Mouse (Mus musculus): ENCODE data around the gene Olfr1420. TPM values are rescaled to one million over a fixed set of nuclear protein-coding genes. Genes with fewer than 3 reads are reported as not detected.
"Not testable (repeated sequence)": the region's sequence is repeated elsewhere in the genome, so short reads cannot be mapped to it uniquely, and the experiment has no call there.

Olfr1420 gene
- total and polyA plus RNA-seq, 3 experiments, result 0.03 TPM; not detected in 2

GRCm38 (mm10) chr19:11928025-11928748, 41.8 kb downstream of the Olfr1420 start:
- H3K79me2 ChIP-seq (ENCODE audit: control insufficient read depth, insufficient read depth, low read length, poor library complexity), result peaks cover 1% of the 10 kb centered on the region
- peak; percentile 96 for DNase-seq (ENCODE audit: low read depth, low spot score)
- TF ChIP-seq ZNF384 (IDR thresholded peaks at IDR 0.05; ENCODE audit: low read depth, low read length) (peak; percentile 89), MAX (IDR thresholded peaks at IDR 0.05; ENCODE audit: low read length) (peak; percentile 77), TCF12 (IDR thresholded peaks at IDR 0.05; ENCODE audit: low read depth, low read length) (peak; percentile 62), GABPA (IDR thresholded peaks at IDR 0.05; ENCODE audit: low read depth, low read length) (peak; percentile 91), ZMIZ1 (IDR thresholded peaks at IDR 0.05; ENCODE audit: low read depth, low read length) (no peak), CTCF (IDR thresholded peaks at IDR 0.05 in 2 of 3, conservative IDR thresholded peaks at IDR 0.05 in 1 of 3; ENCODE audit: control insufficient read depth in 1 of 3, insufficient read depth in 1 of 3, low read depth in 2 of 3, low read length in 3 of 3, poor library complexity in 1 of 3, severe bottlenecking in 1 of 3) (no peak), MXI1 (IDR thresholded peaks at IDR 0.05; ENCODE audit: low read depth, low read length) (peak; percentile 93), ELF1 (IDR thresholded peaks at IDR 0.05; ENCODE audit: low read depth, low read length) (no peak), RAD21 (IDR thresholded peaks at IDR 0.05; ENCODE audit: low read depth, low read length) (no peak), ETS1 (IDR thresholded peaks at IDR 0.05; ENCODE audit: low read depth, low read length) (peak; percentile 91), MAZ (IDR thresholded peaks at IDR 0.05; ENCODE audit: low read depth, low read length) (no peak), GATA1 (IDR thresholded peaks at IDR 0.05; ENCODE audit: low read depth, low read length) (peak; percentile 80), EP300 (IDR thresholded peaks at IDR 0.05; ENCODE audit: low read depth in 1 of 2, low read length in 2 of 2) (peak; percentile 82), RCOR1 (IDR thresholded peaks at IDR 0.05; ENCODE audit: low read depth, low read length) (no peak), MYC (IDR thresholded peaks at IDR 0.05; ENCODE audit: low read depth, low read length) (peak; percentile 91), MAFK (IDR thresholded peaks at IDR 0.05; ENCODE audit: borderline replicate concordance, low read depth, low read length) (peak; percentile 96), MYB (IDR thresholded peaks at IDR 0.05; ENCODE audit: low read depth, low read length) (no peak), CHD2 (IDR thresholded peaks at IDR 0.05; ENCODE audit: low read length) (no peak), CHD1 (IDR thresholded peaks at IDR 0.05; ENCODE audit: low read depth, low read length) (no peak), SIN3A (IDR thresholded peaks at IDR 0.05; ENCODE audit: low read length) (peak; percentile 93), POLR2A (IDR thresholded peaks at IDR 0.05; ENCODE audit: control insufficient read depth in 1 of 2, insufficient read depth in 1 of 2, low read depth in 1 of 2, low read length in 2 of 2, poor library complexity in 1 of 2) (no peak), JUND (IDR thresholded peaks at IDR 0.05; ENCODE audit: low read depth, low read length) (peak; percentile 75), HCFC1 (IDR thresholded peaks at IDR 0.05; ENCODE audit: low read depth, low read length) (0 out of 2 replicates have a peak, but pooled peaks have one; percentile 12), TAL1 (IDR thresholded peaks at IDR 0.05; ENCODE audit: low read length) (peak; percentile 48)
- H3K36me3 ChIP-seq (ENCODE audit: control insufficient read depth in 1 of 2, insufficient read depth in 2 of 2, low read length in 2 of 2), result peaks cover 21 to 38% of the 10 kb centered on the region in 2 experiments
- H3K9me3 ChIP-seq (replicated peaks; ENCODE audit: insufficient read depth, low read length), result no peaks in the 10 kb centered on the region
- 0 out of 2 replicates have a peak overlapping the region, but pooled peaks have one; percentile 8 for H3K9ac ChIP-seq (ENCODE audit: control insufficient read depth, low read depth, low read length, poor library complexity, severe bottlenecking)
- peaks cover 9 to 21% of the 10 kb centered on the region in 2 experiments; a peak in 3 of 4 replicates for H3K4me1 ChIP-seq (ENCODE audit: control insufficient read depth in 1 of 2, insufficient read depth in 2 of 2, low read length in 2 of 2)
- H3K27me3 ChIP-seq (ENCODE audit: control insufficient read depth in 1 of 2, insufficient read depth in 2 of 2, low read length in 2 of 2), result no peaks in the 10 kb centered on the region
- peak overlapping the region; percentile 62 for H3K27ac ChIP-seq (ENCODE audit: control insufficient read depth, low read depth, low read length)
- no peak overlapping the region for H3K4me3 ChIP-seq (ENCODE audit: control insufficient read depth in 1 of 2, insufficient read depth in 1 of 2, low read depth in 2 of 2, low read length in 2 of 2)

- H3K79me2 ChIP-seq (ENCODE audit: control insufficient read depth, insufficient read depth, low read length, poor library complexity); H3K9ac ChIP-seq (ENCODE audit: control insufficient read depth, low read depth, low read length, poor library complexity, severe bottlenecking); H3K4me3 ChIP-seq (ENCODE audit: control insufficient read depth in 1 of 2, insufficient read depth in 1 of 2, low read depth in 2 of 2, low read length in 2 of 2); H3K4me1 ChIP-seq (ENCODE audit: control insufficient read depth in 1 of 2, insufficient read depth in 2 of 2, low read length in 2 of 2); H3K9me3 ChIP-seq (replicated peaks; ENCODE audit: insufficient read depth, low read length); DNase-seq (ENCODE audit: low read depth, low spot score); H3K36me3 ChIP-seq (ENCODE audit: control insufficient read depth in 1 of 2, insufficient read depth in 2 of 2, low read length in 2 of 2); H3K27ac ChIP-seq (ENCODE audit: control insufficient read depth, low read depth, low read length); H3K27me3 ChIP-seq (ENCODE audit: control insufficient read depth in 1 of 2, insufficient read depth in 2 of 2, low read length in 2 of 2): not testable (repeated sequence)
Observed at GRCm38 (mm10) chr19:11946460-11946859, 60.1 kb downstream of the Olfr1420 start.

Measured in MEL (cell line).